Mouse (Mus musculus): ENCODE results near the gene Osbp. TPM values are rescaled to one million over a fixed set of nuclear protein-coding genes. Genes with fewer than 3 reads are reported as not detected.
A peak's percentile ranks its signal among the peaks of the same experiment; 100 is the strongest.

Osbp gene
- polyA plus RNA-seq, 1 experiment, result 39.9 TPM

GRCm38 (mm10) chr19:11954206-11954605 lies 11.5 kb upstream of the Osbp start:
- Histone ChIP-seq H3K27me3 (ENCODE audit: control insufficient read depth, insufficient read depth, low read length) (no peaks in the 10 kb centered on the region), H3K27ac (ENCODE audit: insufficient read depth, low read length) (no peak overlapping the region), H3K4me1 (ENCODE audit: control insufficient read depth, insufficient read depth, low read length) (no peaks in the 10 kb centered on the region), H3K4me3 (replicated peaks; ENCODE audit: insufficient read depth, low read depth, low read length) (no peak overlapping the region)
- no peak for TF ChIP-seq POLR2A (IDR thresholded peaks at IDR 0.05; ENCODE audit: borderline replicate concordance, insufficient read depth, low read length)
- TF ChIP-seq CTCF (IDR thresholded peaks at IDR 0.05; ENCODE audit: borderline replicate concordance, insufficient read depth, low read depth, low read length), result no peak
- 55% methylated on average over 6 of the region's 6 CpGs for WGBS
- no peak for DNase-seq

GRCm38 (mm10) chr19:11956636-11957035 lies 9.1 kb upstream of the Osbp start:
- TF ChIP-seq POLR2A (IDR thresholded peaks at IDR 0.05; ENCODE audit: borderline replicate concordance, insufficient read depth, low read length) (no peak), CTCF (IDR thresholded peaks at IDR 0.05; ENCODE audit: borderline replicate concordance, insufficient read depth, low read depth, low read length) (no peak)
- no peak for DNase-seq
- Histone ChIP-seq H3K27ac (ENCODE audit: insufficient read depth, low read length) (no peak overlapping the region), H3K4me3 (replicated peaks; ENCODE audit: insufficient read depth, low read depth, low read length) (no peak overlapping the region), H3K27me3 (ENCODE audit: control insufficient read depth, insufficient read depth, low read length) (no peaks in the 10 kb centered on the region), H3K4me1 (ENCODE audit: control insufficient read depth, insufficient read depth, low read length) (no peaks in the 10 kb centered on the region)
- WGBS, result 89% methylated on average over 5 of the region's 5 CpGs

- WGBS, result 89% methylated on average over 5 of the region's 5 CpGs
- no peak overlapping the region for H3K27ac ChIP-seq (ENCODE audit: insufficient read depth, low read length)
- DNase-seq, result no peak
- no peak for TF ChIP-seq POLR2A (IDR thresholded peaks at IDR 0.05; ENCODE audit: borderline replicate concordance, insufficient read depth, low read length)
- H3K27me3 ChIP-seq (ENCODE audit: control insufficient read depth, insufficient read depth, low read length), result no peaks in the 10 kb centered on the region
- no peak overlapping the region for H3K4me3 ChIP-seq (replicated peaks; ENCODE audit: insufficient read depth, low read depth, low read length)
- no peaks in the 10 kb centered on the region for H3K4me1 ChIP-seq (ENCODE audit: control insufficient read depth, insufficient read depth, low read length)
These were observed 8.3 kb upstream of the Osbp start for GRCm38 (mm10) chr19:11957396-11957795.

- TF ChIP-seq POLR2A (IDR thresholded peaks at IDR 0.05; ENCODE audit: borderline replicate concordance, insufficient read depth, low read length) (no peak), CTCF (IDR thresholded peaks at IDR 0.05; ENCODE audit: borderline replicate concordance, insufficient read depth, low read depth, low read length) (no peak)
- H3K4me1 ChIP-seq (ENCODE audit: control insufficient read depth, insufficient read depth, low read length), result no peaks in the 10 kb centered on the region
- 73% methylated on average over 8 of the region's 8 CpGs for WGBS
- no peaks in the 10 kb centered on the region for H3K27me3 ChIP-seq (ENCODE audit: control insufficient read depth, insufficient read depth, low read length)
- no peak overlapping the region for H3K4me3 ChIP-seq (replicated peaks; ENCODE audit: insufficient read depth, low read depth, low read length)
- H3K27ac ChIP-seq (ENCODE audit: insufficient read depth, low read length), result no peak overlapping the region
- no peak for DNase-seq
These were observed 7.9 kb upstream of the Osbp start for GRCm38 (mm10) chr19:11957846-11958245.

- WGBS, result 97% methylated on average over 1 of the region's 1 CpGs
- TF ChIP-seq CTCF (IDR thresholded peaks at IDR 0.05; ENCODE audit: borderline replicate concordance, insufficient read depth, low read depth, low read length), result no peak
- no peak for TF ChIP-seq POLR2A (IDR thresholded peaks at IDR 0.05; ENCODE audit: borderline replicate concordance, insufficient read depth, low read length)
- Histone ChIP-seq H3K4me3 (replicated peaks; ENCODE audit: insufficient read depth, low read depth, low read length) (no peak overlapping the region), H3K4me1 (ENCODE audit: control insufficient read depth, insufficient read depth, low read length) (peaks cover 4% of the 10 kb centered on the region; the same call in 1 of the 2 replicates), H3K27ac (ENCODE audit: insufficient read depth, low read length) (no peak overlapping the region), H3K27me3 (ENCODE audit: control insufficient read depth, insufficient read depth, low read length) (no peaks in the 10 kb centered on the region)
- peak in 1 of 2 experiments; percentile 23 for DNase-seq
These were observed 1.5 kb upstream of the Osbp start for GRCm38 (mm10) chr19:11964266-11964665.

GRCm38 (mm10) chr19:11966201-11966636 lies 478 bp downstream of the Osbp start:
- Histone ChIP-seq H3K27me3 (ENCODE audit: control insufficient read depth, insufficient read depth, low read length) (no peaks in the 10 kb centered on the region), H3K4me3 (replicated peaks; ENCODE audit: insufficient read depth, low read depth, low read length) (peak overlapping the region; percentile 72), H3K4me1 (ENCODE audit: control insufficient read depth, insufficient read depth, low read length) (peaks cover 4% of the 10 kb centered on the region; the same call in 1 of the 2 replicates), H3K27ac (ENCODE audit: insufficient read depth, low read length) (0 out of 2 replicates have a peak overlapping the region, but pooled peaks have one; percentile 14)
- TF ChIP-seq POLR2A (IDR thresholded peaks at IDR 0.05; ENCODE audit: borderline replicate concordance, insufficient read depth, low read length), result no peak
- TF ChIP-seq CTCF (IDR thresholded peaks at IDR 0.05; ENCODE audit: borderline replicate concordance, insufficient read depth, low read depth, low read length), result no peak
- peak; percentile 69 for DNase-seq
- under 1% methylated on average over 18 of the region's 18 CpGs for WGBS

- H3K4me3 ChIP-seq (replicated peaks; ENCODE audit: insufficient read depth, low read depth, low read length), result no peak overlapping the region
- no peak for DNase-seq
- H3K4me1 ChIP-seq (ENCODE audit: control insufficient read depth, insufficient read depth, low read length), result peaks cover 4% of the 10 kb centered on the region; the same call in 1 of the 2 replicates
- no peak overlapping the region for H3K27ac ChIP-seq (ENCODE audit: insufficient read depth, low read length)
- WGBS, result 70% methylated on average over 9 of the region's 9 CpGs
- no peaks in the 10 kb centered on the region for H3K27me3 ChIP-seq (ENCODE audit: control insufficient read depth, insufficient read depth, low read length)
- TF ChIP-seq CTCF (IDR thresholded peaks at IDR 0.05; ENCODE audit: borderline replicate concordance, insufficient read depth, low read depth, low read length), result no peak
- TF ChIP-seq POLR2A (IDR thresholded peaks at IDR 0.05; ENCODE audit: borderline replicate concordance, insufficient read depth, low read length), result no peak
These were observed 3.7 kb downstream of the Osbp start for GRCm38 (mm10) chr19:11969155-11970050.
